Comparison of ENCODE assay signal across 28 mouse cellular contexts in genomic region chr13:5808380-5808779, GRCm38 (mm10).
"Had no signal": no experiment of that assay in that cellular context is flagged by ENCODE, and none has a peak within 500 bp of the region (broad histone marks: within the 10 kb centered on the region; RNA-seq: fewer than 3 reads in every experiment).

No protein-coding gene starts in this region.

- H3K27ac ChIP-seq: embryonic facial prominence, embryonic 10.5 days; embryonic facial prominence, embryonic 12.5 days; embryonic facial prominence, embryonic 13.5 days; embryonic facial prominence, embryonic 15.5 days; forebrain, embryonic 10.5 days; forebrain, embryonic 12.5 days; forebrain, embryonic 13.5 days; forebrain, embryonic 15.5 days; gastrocnemius, adult 2 months; heart, adult 2 months had no signal

- H3K36me3 ChIP-seq: embryonic facial prominence, embryonic 10.5 days; embryonic facial prominence, embryonic 12.5 days; embryonic facial prominence, embryonic 13.5 days; embryonic facial prominence, embryonic 15.5 days; forebrain, embryonic 10.5 days; forebrain, embryonic 12.5 days; forebrain, embryonic 15.5 days had no signal

- H3K4me3 ChIP-seq: embryonic facial prominence, embryonic 10.5 days; embryonic facial prominence, embryonic 12.5 days; embryonic facial prominence, embryonic 13.5 days; embryonic facial prominence, embryonic 15.5 days; erythroblast, embryonic 14.5 days; forebrain, embryonic 10.5 days; forebrain, embryonic 12.5 days; forebrain, embryonic 13.5 days; forebrain, embryonic 15.5 days; gastrocnemius, adult 2 months; heart, adult 2 months had no signal

- H3K9ac ChIP-seq: embryonic facial prominence, embryonic 12.5 days; embryonic facial prominence, embryonic 13.5 days; embryonic facial prominence, embryonic 15.5 days; forebrain, embryonic 12.5 days; forebrain, embryonic 13.5 days; forebrain, embryonic 15.5 days; forebrain, postnatal 0 days had no signal

- ATAC-seq: forebrain, embryonic 13.5 days; forebrain, embryonic 14.5 days; forebrain, embryonic 15.5 days; forebrain, embryonic 16.5 days; forebrain, postnatal 0 days had no signal

- DNase-seq: cerebellum, adult 8-10 months; cerebellum, adult 9-10 months; cerebellum, adult 9-11 months; cerebellum, postnatal 10 days; cerebellum, postnatal 14 days; cerebellum, postnatal 25 days; cerebellum, postnatal 36 days; embryo, embryonic 11 days; forebrain, postnatal 0 days; gastrocnemius, adult 2 months; gastrocnemius, postnatal 10 days; gastrocnemius, postnatal 14 days; gastrocnemius, postnatal 25 days; gastrocnemius, postnatal 36 days; heart, adult 11 months; heart, adult 18-20 months; heart, adult 2 months had no signal

- H3K4me2 ChIP-seq: embryonic facial prominence, embryonic 12.5 days; embryonic facial prominence, embryonic 13.5 days; embryonic facial prominence, embryonic 15.5 days; forebrain, embryonic 12.5 days; forebrain, embryonic 13.5 days; forebrain, embryonic 15.5 days had no signal

- H3K9me3 ChIP-seq: embryonic facial prominence, embryonic 10.5 days; embryonic facial prominence, embryonic 12.5 days; embryonic facial prominence, embryonic 13.5 days; embryonic facial prominence, embryonic 15.5 days; forebrain, embryonic 10.5 days; forebrain, embryonic 12.5 days; forebrain, embryonic 13.5 days; forebrain, embryonic 15.5 days had no signal

- H3K27me3 ChIP-seq: embryonic facial prominence, embryonic 12.5 days; embryonic facial prominence, embryonic 13.5 days; embryonic facial prominence, embryonic 15.5 days; forebrain, embryonic 12.5 days; forebrain, embryonic 13.5 days; forebrain, embryonic 15.5 days had no signal

- H3K4me1 ChIP-seq: embryonic facial prominence, embryonic 12.5 days; embryonic facial prominence, embryonic 13.5 days; embryonic facial prominence, embryonic 15.5 days had no signal
